ENCODE assay signal across 8 mouse cellular contexts in the genomic region with DNA sequence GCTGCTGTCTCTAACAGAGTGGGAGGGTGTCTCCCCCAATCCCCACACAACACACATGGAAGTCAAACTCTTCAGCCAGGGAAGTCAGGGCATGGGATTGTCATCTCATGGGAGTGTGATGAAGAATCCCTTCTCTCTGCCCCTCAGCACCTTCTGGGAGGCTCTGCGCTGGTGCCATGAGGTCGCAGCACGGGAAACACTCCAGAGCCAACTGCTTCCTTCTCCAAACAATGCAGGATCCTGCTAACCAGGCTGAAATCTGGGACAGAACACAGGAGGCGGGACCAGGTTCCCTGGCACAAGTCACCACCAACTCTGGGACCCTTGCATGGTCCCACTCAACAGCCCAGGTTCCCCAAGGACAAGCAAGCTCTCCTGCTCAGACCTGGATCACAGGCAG. TPM values are rescaled to one million over a fixed set of nuclear protein-coding genes. Genes with fewer than 3 reads are reported as not detected.
DNase-seq lines count a peak whose midpoint lies in the region; ATAC-seq lines count a peak whose summit lies in the region.

No protein-coding gene starts in this region.

- peak overlapping the region; percentile 28; the same call in 1 of the 2 replicates for H3K9ac ChIP-seq in kidney, embryonic 14.5 days (ENCODE audit: low read depth, low read length)
- H3K9ac ChIP-seq in forebrain, embryonic 14.5 days (ENCODE audit: low read length) = no peak overlapping the region
- H3K9ac ChIP-seq in midbrain, embryonic 12.5 days (replicated peaks) = peak overlapping the region; percentile 15; the same call in 1 of the 2 replicates

- no peaks in the 10 kb centered on the region for H3K9me3 ChIP-seq in kidney, embryonic 14.5 days (ENCODE audit: control insufficient read depth, low read length)
- no peaks in the 10 kb centered on the region for H3K9me3 ChIP-seq in forebrain, embryonic 14.5 days (replicated peaks; ENCODE audit: control insufficient read depth, low read length)
- H3K9me3 ChIP-seq in midbrain, embryonic 12.5 days = no peaks in the 10 kb centered on the region

- peak overlapping the region; percentile 78; the same call in 1 of the 2 replicates for H3K27ac ChIP-seq in kidney, embryonic 14.5 days (ENCODE audit: low read depth, low read length)
- no peak overlapping the region for H3K27ac ChIP-seq in forebrain, embryonic 14.5 days (ENCODE audit: low read depth, low read length)
- no peak overlapping the region for H3K27ac ChIP-seq in midbrain, embryonic 12.5 days (replicated peaks)

- peaks cover 62% of the 10 kb centered on the region for H3K4me1 ChIP-seq in kidney, embryonic 14.5 days (ENCODE audit: control insufficient read depth, insufficient read depth, low read length)
- H3K4me1 ChIP-seq in forebrain, embryonic 14.5 days (ENCODE audit: control insufficient read depth, insufficient read depth, low read length) = peaks cover 41% of the 10 kb centered on the region
- H3K4me1 ChIP-seq in midbrain, embryonic 12.5 days = peaks cover 67% of the 10 kb centered on the region

- intact Hi-C loops in gastrocnemius, postnatal 14 days (cut with DNase I; ENCODE audit: low total_unique reads) = no loop called here

- H3K27me3 ChIP-seq in kidney, embryonic 14.5 days (ENCODE audit: control insufficient read depth, insufficient read depth, low read length) = no peaks in the 10 kb centered on the region
- H3K27me3 ChIP-seq in forebrain, embryonic 14.5 days (replicated peaks; ENCODE audit: control insufficient read depth, insufficient read depth, low read length) = no peaks in the 10 kb centered on the region
- no peaks in the 10 kb centered on the region for H3K27me3 ChIP-seq in midbrain, embryonic 12.5 days

- peak overlapping the region; percentile 12; the same call in 1 of the 2 replicates for H3K4me2 ChIP-seq in kidney, embryonic 14.5 days (replicated peaks; ENCODE audit: low read depth, low read length)
- peak overlapping the region; percentile 1; the same call in 1 of the 2 replicates for H3K4me2 ChIP-seq in forebrain, embryonic 14.5 days (ENCODE audit: low read length)
- peak overlapping the region; percentile 91 for H3K4me2 ChIP-seq in midbrain, embryonic 12.5 days (replicated peaks)

- peaks cover 5% of the 10 kb centered on the region; the same call in 1 of the 2 replicates for H3K36me3 ChIP-seq in kidney, embryonic 14.5 days (ENCODE audit: control insufficient read depth, insufficient read depth, low read length)
- peaks cover 4% of the 10 kb centered on the region for H3K36me3 ChIP-seq in forebrain, embryonic 14.5 days (ENCODE audit: control insufficient read depth, insufficient read depth, low read length)
- H3K36me3 ChIP-seq in midbrain, embryonic 12.5 days = peaks cover 6% of the 10 kb centered on the region

- no peak overlapping the region; the same call in 1 of the 2 replicates for H3K4me3 ChIP-seq in kidney, embryonic 14.5 days (ENCODE audit: low read length)
- H3K4me3 ChIP-seq in forebrain, embryonic 14.5 days (ENCODE audit: low read depth, low read length) = no peak overlapping the region
- no peak overlapping the region for H3K4me3 ChIP-seq in midbrain, embryonic 12.5 days

- ATAC-seq in kidney, embryonic 14.5 days (ENCODE audit: low FRiP score, low TSS enrichment) = no peak
- ATAC-seq in forebrain, embryonic 14.5 days = no peak
- no peak for ATAC-seq in midbrain, embryonic 12.5 days (ENCODE audit: low FRiP score, low read depth)

- no peak for DNase-seq in kidney, postnatal 25 days
- peak; percentile 57 to 70 for DNase-seq in cerebellum, postnatal 14 days
- no peak for DNase-seq in forebrain, embryonic 14.5 days (ENCODE audit: low spot score)
- no peak for DNase-seq in c-Kit-positive CD71-positive TER-119-positive erythroid progenitor cells, embryonic 14.5 days (ENCODE audit: low spot score)
- DNase-seq in gastrocnemius, postnatal 14 days = no peak
- DNase-seq in layer of hippocampus, postnatal 25 days (ENCODE audit: extremely low spot score in 1 of 2, low spot score in 1 of 2) = no peak

- 48% methylated on average over 4 of the region's 4 CpGs for WGBS in kidney, embryonic 14.5 days
- WGBS in forebrain, embryonic 14.5 days = 74% methylated on average over 4 of the region's 4 CpGs
- 68% methylated on average over 4 of the region's 4 CpGs for WGBS in midbrain, embryonic 12.5 days

RNA-seq across cellular contexts. Expression of a gene that starts 3.7 kb away (rescaled TPM):
- 44.2 and 54.9 TPM in 2 replicates for polyA plus RNA-seq in kidney, embryonic 14.5 days (2014; fragmentation: Nextera tagmentation; extraction: Ambion mirVana)
- polyA plus RNA-seq in forebrain, embryonic 14.5 days (2014; fragmentation: Nextera tagmentation; extraction: Ambion mirVana) = 60.2 and 81.2 TPM in 2 replicates
- polyA plus RNA-seq in midbrain, embryonic 12.5 days (2016; fragmentation: Nextera tagmentation; extraction: Ambion mirVana) = 94.0 and 98.1 TPM in 2 replicates
- 100 to 1,000 TPM in 1 of 2 experiments, 10 to 100 TPM in 1; 73.8 to 101 TPM for total RNA-seq in gastrocnemius, postnatal 14 days (2021)
- total RNA-seq in layer of hippocampus, postnatal 25 days (2021) = 100 to 1,000 TPM; 259 to 316 TPM

RNA-seq across cellular contexts. Expression of a gene that starts 25.5 kb away (rescaled TPM):
- 14.0 and 18.9 TPM in 2 replicates for polyA plus RNA-seq in kidney, embryonic 14.5 days (2014; fragmentation: Nextera tagmentation; extraction: Ambion mirVana)
- polyA plus RNA-seq in forebrain, embryonic 14.5 days (2014; fragmentation: Nextera tagmentation; extraction: Ambion mirVana) = 3.4 and 3.7 TPM in 2 replicates
- polyA plus RNA-seq in midbrain, embryonic 12.5 days (2016; fragmentation: Nextera tagmentation; extraction: Ambion mirVana) = 6.1 and 9.0 TPM in 2 replicates
- 10 to 100 TPM; 16.1 to 16.6 TPM for total RNA-seq in gastrocnemius, postnatal 14 days (2021)
- total RNA-seq in layer of hippocampus, postnatal 25 days (2021) = 1 to 10 TPM; 4.1 to 7.2 TPM

RNA-seq across cellular contexts. Expression of a gene that starts 49.4 kb away (rescaled TPM):
- polyA plus RNA-seq in kidney, embryonic 14.5 days (2014; fragmentation: Nextera tagmentation; extraction: Ambion mirVana) = 7.6 and 12.4 TPM in 2 replicates
- polyA plus RNA-seq in forebrain, embryonic 14.5 days (2014; fragmentation: Nextera tagmentation; extraction: Ambion mirVana) = 5.8 TPM in 2 replicates
- 10.0 and 10.3 TPM in 2 replicates for polyA plus RNA-seq in midbrain, embryonic 12.5 days (2016; fragmentation: Nextera tagmentation; extraction: Ambion mirVana)
- total RNA-seq in gastrocnemius, postnatal 14 days (2021) = 1 to 10 TPM; 2.3 to 2.7 TPM
- 1 to 10 TPM; 5.8 TPM for total RNA-seq in layer of hippocampus, postnatal 25 days (2021)

RNA-seq across cellular contexts. Expression of a gene that starts 51.1 kb away (rescaled TPM):
- 19.0 and 19.8 TPM in 2 replicates for polyA plus RNA-seq in kidney, embryonic 14.5 days (2014; fragmentation: Nextera tagmentation; extraction: Ambion mirVana)
- 1.8 and 1.9 TPM in 2 replicates for polyA plus RNA-seq in forebrain, embryonic 14.5 days (2014; fragmentation: Nextera tagmentation; extraction: Ambion mirVana)
- polyA plus RNA-seq in midbrain, embryonic 12.5 days (2016; fragmentation: Nextera tagmentation; extraction: Ambion mirVana) = 3.7 and 4.5 TPM in 2 replicates
- total RNA-seq in gastrocnemius, postnatal 14 days (2021) = 1 to 10 TPM; 4.9 to 5.5 TPM
- 10 to 100 TPM; 43.0 to 46.0 TPM for total RNA-seq in layer of hippocampus, postnatal 25 days (2021)

Comparison
In these comparisons a context has a peak if more than half of its experiments do, and no peak if none do; other contexts are left out.
1. H3K4me2 ChIP-seq: peak in every context shown above with its lines; median percentile 91 in midbrain, embryonic 12.5 days; 12 in kidney, embryonic 14.5 days; 1 in forebrain, embryonic 14.5 days.
2. DNase-seq: peak in cerebellum, postnatal 14 days (2 of 2); none in kidney, postnatal 25 days (0 of 2), forebrain, embryonic 14.5 days (single experiment), c-Kit-positive CD71-positive TER-119-positive erythroid progenitor cells, embryonic 14.5 days (single experiment), gastrocnemius, postnatal 14 days (single experiment) and layer of hippocampus, postnatal 25 days (0 of 2).